Mouse (Mus musculus): ENCODE results near the gene Agl. TPM values are rescaled to one million over a fixed set of nuclear protein-coding genes. Genes with fewer than 3 reads are reported as not detected.

Gene Agl
- polyA plus RNA-seq, 1 experiment, result 32.2 TPM

- TF ChIP-seq POLR2A (IDR thresholded peaks at IDR 0.05; ENCODE audit: low read depth, low read length), result no peak
- TF ChIP-seq CTCF (IDR thresholded peaks at IDR 0.05; ENCODE audit: borderline replicate concordance, insufficient read depth, low read length), result no peak
- H3K4me1 ChIP-seq (ENCODE audit: control insufficient read depth, insufficient read depth, low read length), result peaks cover 5% of the 10 kb centered on the region
- H3K4me3 ChIP-seq (ENCODE audit: insufficient read depth, low read length), result no peak overlapping the region
- H3K27ac ChIP-seq (ENCODE audit: insufficient read depth, low read length), result peak overlapping the region; percentile 39; the same call in 1 of the 2 replicates
Measured at GRCm38 (mm10) chr3:116804746-116805285, 3.1 kb downstream of the Agl start.

GRCm38 (mm10) chr3:116801755-116802154 is 6.2 kb downstream of the Agl start:
- TF ChIP-seq POLR2A (IDR thresholded peaks at IDR 0.05; ENCODE audit: low read depth, low read length), result no peak
- no peak for TF ChIP-seq CTCF (IDR thresholded peaks at IDR 0.05; ENCODE audit: borderline replicate concordance, insufficient read depth, low read length)
- no peak overlapping the region for H3K27ac ChIP-seq (ENCODE audit: insufficient read depth, low read length)
- peaks cover 9% of the 10 kb centered on the region for H3K4me1 ChIP-seq (ENCODE audit: control insufficient read depth, insufficient read depth, low read length)
- no peak overlapping the region for H3K4me3 ChIP-seq (ENCODE audit: insufficient read depth, low read length)

GRCm38 (mm10) chr3:116798821-116799510 is 9.0 kb downstream of the Agl start:
- TF ChIP-seq POLR2A (IDR thresholded peaks at IDR 0.05; ENCODE audit: low read depth, low read length) (no peak), CTCF (IDR thresholded peaks at IDR 0.05; ENCODE audit: borderline replicate concordance, insufficient read depth, low read length) (no peak)
- Histone ChIP-seq H3K4me1 (ENCODE audit: control insufficient read depth, insufficient read depth, low read length) (peaks cover 4% of the 10 kb centered on the region), H3K4me3 (ENCODE audit: insufficient read depth, low read length) (no peak overlapping the region), H3K27ac (ENCODE audit: insufficient read depth, low read length) (no peak overlapping the region)

- H3K4me1 ChIP-seq (ENCODE audit: control insufficient read depth, insufficient read depth, low read length), result no peaks in the 10 kb centered on the region
- TF ChIP-seq CTCF (IDR thresholded peaks at IDR 0.05; ENCODE audit: borderline replicate concordance, insufficient read depth, low read length), result no peak
- TF ChIP-seq POLR2A (IDR thresholded peaks at IDR 0.05; ENCODE audit: low read depth, low read length), result no peak
- H3K27ac ChIP-seq (ENCODE audit: insufficient read depth, low read length), result no peak overlapping the region
- H3K4me3 ChIP-seq (ENCODE audit: insufficient read depth, low read length), result no peak overlapping the region
Measured at GRCm38 (mm10) chr3:116788851-116789250, 19.1 kb downstream of the Agl start.

- Histone ChIP-seq H3K4me1 (ENCODE audit: control insufficient read depth, insufficient read depth, low read length) (no peaks in the 10 kb centered on the region), H3K27ac (ENCODE audit: insufficient read depth, low read length) (no peak overlapping the region), H3K4me3 (ENCODE audit: insufficient read depth, low read length) (no peak overlapping the region)
- no peak for TF ChIP-seq CTCF (IDR thresholded peaks at IDR 0.05; ENCODE audit: borderline replicate concordance, insufficient read depth, low read length)
- TF ChIP-seq POLR2A (IDR thresholded peaks at IDR 0.05; ENCODE audit: low read depth, low read length), result no peak
Measured at GRCm38 (mm10) chr3:116786543-116786942, 21.4 kb downstream of the Agl start.

- Histone ChIP-seq H3K27ac (ENCODE audit: insufficient read depth, low read length) (no peak overlapping the region), H3K4me1 (ENCODE audit: control insufficient read depth, insufficient read depth, low read length) (no peaks in the 10 kb centered on the region), H3K4me3 (ENCODE audit: insufficient read depth, low read length) (no peak overlapping the region)
- no peak for TF ChIP-seq POLR2A (IDR thresholded peaks at IDR 0.05; ENCODE audit: low read depth, low read length)
- TF ChIP-seq CTCF (IDR thresholded peaks at IDR 0.05; ENCODE audit: borderline replicate concordance, insufficient read depth, low read length), result no peak
Measured at GRCm38 (mm10) chr3:116785820-116786219, 22.1 kb downstream of the Agl start.

- Histone ChIP-seq H3K4me1 (ENCODE audit: control insufficient read depth, insufficient read depth, low read length) (no peaks in the 10 kb centered on the region), H3K4me3 (ENCODE audit: insufficient read depth, low read length) (no peak overlapping the region)
Measured at GRCm38 (mm10) chr3:116784811-116785210, 23.2 kb downstream of the Agl start.

GRCm38 (mm10) chr3:116784290-116784689 is 23.7 kb downstream of the Agl start:
- Histone ChIP-seq H3K27ac (ENCODE audit: insufficient read depth, low read length) (no peak overlapping the region), H3K4me3 (ENCODE audit: insufficient read depth, low read length) (no peak overlapping the region), H3K4me1 (ENCODE audit: control insufficient read depth, insufficient read depth, low read length) (no peaks in the 10 kb centered on the region)
- TF ChIP-seq CTCF (IDR thresholded peaks at IDR 0.05; ENCODE audit: borderline replicate concordance, insufficient read depth, low read length) (no peak), POLR2A (IDR thresholded peaks at IDR 0.05; ENCODE audit: low read depth, low read length) (no peak)

More at GRCm38 (mm10) chr3:116784811-116785210, 23.2 kb downstream of the Agl start:
- H3K27ac ChIP-seq (ENCODE audit: insufficient read depth, low read length), result no peak overlapping the region
- no peak for TF ChIP-seq CTCF (IDR thresholded peaks at IDR 0.05; ENCODE audit: borderline replicate concordance, insufficient read depth, low read length)
- TF ChIP-seq POLR2A (IDR thresholded peaks at IDR 0.05; ENCODE audit: low read depth, low read length), result no peak

GRCm38 (mm10) chr3:116776961-116777360 is 31.0 kb downstream of the Agl start:
- no peaks in the 10 kb centered on the region for H3K4me1 ChIP-seq (ENCODE audit: control insufficient read depth, insufficient read depth, low read length)
- no peak overlapping the region for H3K4me3 ChIP-seq (ENCODE audit: insufficient read depth, low read length)
- no peak overlapping the region for H3K27ac ChIP-seq (ENCODE audit: insufficient read depth, low read length)
- TF ChIP-seq CTCF (IDR thresholded peaks at IDR 0.05; ENCODE audit: borderline replicate concordance, insufficient read depth, low read length) (no peak), POLR2A (IDR thresholded peaks at IDR 0.05; ENCODE audit: low read depth, low read length) (no peak)

GRCm38 (mm10) chr3:116773836-116774235 is 34.1 kb downstream of the Agl start:
- no peak for TF ChIP-seq CTCF (IDR thresholded peaks at IDR 0.05; ENCODE audit: borderline replicate concordance, insufficient read depth, low read length)
- TF ChIP-seq POLR2A (IDR thresholded peaks at IDR 0.05; ENCODE audit: low read depth, low read length), result no peak
- Histone ChIP-seq H3K27ac (ENCODE audit: insufficient read depth, low read length) (no peak overlapping the region), H3K4me3 (ENCODE audit: insufficient read depth, low read length) (no peak overlapping the region), H3K4me1 (ENCODE audit: control insufficient read depth, insufficient read depth, low read length) (no peaks in the 10 kb centered on the region)
